Mouse (Mus musculus): ENCODE results near the gene Tmem95. TPM values are rescaled to one million over a fixed set of nuclear protein-coding genes. Genes with fewer than 3 reads are reported as not detected.

Tmem95 gene
- polyA plus RNA-seq, 1 experiment from 2014 or later = not detected

DNA sequence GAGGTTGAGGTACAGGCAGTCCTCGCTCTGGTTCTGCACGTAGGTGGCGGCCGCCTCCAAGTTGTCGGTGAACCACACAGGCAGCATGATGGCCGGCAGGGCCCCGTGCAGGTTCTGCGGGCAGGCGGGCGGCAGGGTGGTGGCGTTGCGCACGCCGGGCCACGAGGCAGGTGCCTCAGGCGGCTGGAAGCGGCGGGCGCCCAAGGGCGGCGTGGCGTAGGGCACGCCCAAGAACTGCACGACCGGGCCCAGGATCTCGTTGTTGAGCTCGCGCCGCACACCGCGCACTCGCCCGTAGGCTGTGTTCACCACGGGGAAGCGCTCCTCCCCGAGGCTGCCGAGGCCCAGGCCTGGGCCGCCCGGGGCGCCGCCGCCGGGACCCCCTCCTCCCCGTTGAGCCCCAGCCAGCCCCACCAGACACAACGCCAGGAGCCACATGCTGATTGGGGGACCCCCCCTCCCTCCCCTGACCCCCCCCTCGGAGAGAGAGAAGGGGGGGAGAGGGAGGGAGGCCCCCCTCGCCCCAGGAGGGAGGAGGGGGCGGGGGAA, 43.7 kb downstream of the Tmem95 start:
- H3K27me3 ChIP-seq = peaks cover 12% of the 10 kb centered on the region; the same call in 1 of the 2 replicates
- H3K4me1 ChIP-seq = peaks cover 48% of the 10 kb centered on the region
- peaks cover 36% of the 10 kb centered on the region for H3K36me3 ChIP-seq
- peak overlapping the region; percentile 44 for H3K27ac ChIP-seq
- H3K4me3 ChIP-seq = peak overlapping the region; percentile 88
- no peak for ATAC-seq (ENCODE audit: low FRiP score)
- peak overlapping the region; percentile 98 for H3K9ac ChIP-seq
- H3K4me2 ChIP-seq (replicated peaks) = peak overlapping the region; percentile 97
- 7% methylated on average over 48 of the region's 48 CpGs for WGBS
- H3K9me3 ChIP-seq (replicated peaks) = no peaks in the 10 kb centered on the region

DNA sequence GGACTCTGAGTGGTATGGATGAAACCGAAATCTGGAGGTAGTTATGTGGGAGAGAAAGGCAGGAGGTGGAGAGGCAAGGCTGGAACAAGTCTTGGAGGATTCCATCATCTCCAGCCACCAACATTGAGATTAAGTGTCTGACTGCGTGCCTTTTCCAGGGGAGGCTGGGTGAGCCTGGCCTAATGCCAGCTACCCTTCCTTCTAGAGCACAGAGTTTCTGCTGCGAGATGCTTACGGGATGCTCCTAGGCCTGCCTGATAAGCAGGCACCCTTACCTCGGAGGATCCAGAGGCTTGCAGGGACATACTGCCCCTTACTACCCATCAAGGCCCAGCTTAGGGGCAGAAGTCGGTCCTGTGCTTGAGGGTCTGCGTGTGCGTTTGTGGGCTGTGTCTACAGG, 44.3 kb downstream of the Tmem95 start:
- no peak for ATAC-seq (ENCODE audit: low FRiP score)
- Histone ChIP-seq H3K9me3 (replicated peaks) (no peaks in the 10 kb centered on the region), H3K36me3 (peaks cover 38% of the 10 kb centered on the region), H3K4me1 (peaks cover 49% of the 10 kb centered on the region), H3K4me3 (peak overlapping the region; percentile 88), H3K9ac (peak overlapping the region; percentile 98), H3K27me3 (peaks cover 12% of the 10 kb centered on the region; the same call in 1 of the 2 replicates), H3K27ac (no peak overlapping the region), H3K4me2 (replicated peaks) (peak overlapping the region; percentile 97)
- 68% methylated on average over 8 of the region's 8 CpGs for WGBS

DNA sequence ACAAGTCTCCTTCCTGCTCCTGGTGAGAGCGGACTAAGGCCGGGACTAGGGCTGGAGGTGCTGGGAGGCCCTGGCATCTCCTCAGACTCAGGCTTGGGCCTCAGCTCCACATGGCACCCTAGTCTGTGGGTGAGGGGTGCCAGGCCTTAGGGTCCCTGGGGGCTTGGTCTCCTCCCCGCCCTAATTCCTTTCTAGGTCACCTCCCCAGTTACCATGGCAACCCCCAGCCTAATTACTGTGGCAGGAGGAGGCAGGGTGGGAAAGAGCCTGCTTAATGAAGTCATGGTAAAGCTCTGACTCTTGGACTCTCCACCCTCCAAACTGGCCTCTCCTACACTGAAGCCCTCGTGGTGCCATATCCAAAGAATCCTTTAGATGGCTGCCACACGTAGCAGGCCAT, 49.0 kb downstream of the Tmem95 start:
- no peak for ATAC-seq (ENCODE audit: low FRiP score)
- Histone ChIP-seq H3K4me3 (no peak overlapping the region), H3K4me1 (peaks cover 22% of the 10 kb centered on the region), H3K9me3 (replicated peaks) (no peaks in the 10 kb centered on the region), H3K9ac (no peak overlapping the region), H3K27ac (no peak overlapping the region), H3K27me3 (0 out of 2 replicates have a peak, but pooled peaks cover 9% of the 10 kb centered on the region), H3K36me3 (peaks cover 84% of the 10 kb centered on the region), H3K4me2 (replicated peaks) (no peak overlapping the region)
- WGBS = 62% methylated on average over 5 of the region's 5 CpGs

Small RNA genes lying within 50 kb of the gene (microRNA-seq; reads per million reads assigned to microRNA genes)
- gene Mir6924 = not detected

Other genes starting within 250 kb of the Tmem95 start
- 62.7 and 62.8 TPM in 2 replicates for gene Fxr2, start 245.0 kb downstream of the Tmem95 start, polyA plus RNA-seq (2016; fragmentation: Nextera tagmentation; extraction: Ambion mirVana)
- gene Sox15, start 222.7 kb downstream of the Tmem95 start, polyA plus RNA-seq (2016; fragmentation: Nextera tagmentation; extraction: Ambion mirVana) = 0.26 TPM in 1 of 2 replicates, not detected in the other
- gene Mpdu1, start 215.4 kb downstream of the Tmem95 start, polyA plus RNA-seq (2016; fragmentation: Nextera tagmentation; extraction: Ambion mirVana) = 68.0 and 69.1 TPM in 2 replicates
- gene Cd68, start 211.9 kb downstream of the Tmem95 start, polyA plus RNA-seq (2016; fragmentation: Nextera tagmentation; extraction: Ambion mirVana) = 6.9 and 8.2 TPM in 2 replicates
- 555 and 589 TPM in 2 replicates for gene Eif4a1, start 205.6 kb downstream of the Tmem95 start, polyA plus RNA-seq (2016; fragmentation: Nextera tagmentation; extraction: Ambion mirVana)
- gene Senp3, start 195.9 kb downstream of the Tmem95 start, polyA plus RNA-seq (2016; fragmentation: Nextera tagmentation; extraction: Ambion mirVana) = 105 and 106 TPM in 2 replicates
- gene Tnfsf13, start 192.2 kb downstream of the Tmem95 start, polyA plus RNA-seq (2016; fragmentation: Nextera tagmentation; extraction: Ambion mirVana) = 0.42 and 0.49 TPM in 2 replicates
- 3.1 and 3.4 TPM in 2 replicates for gene Tnfsf12, start 182.2 kb downstream of the Tmem95 start, polyA plus RNA-seq (2016; fragmentation: Nextera tagmentation; extraction: Ambion mirVana)
- gene Tnfsfm13, start 181.9 kb downstream of the Tmem95 start, polyA plus RNA-seq (2016; fragmentation: Nextera tagmentation; extraction: Ambion mirVana) = 0.80 and 1.9 TPM in 2 replicates
- gene Polr2a, start 119.4 kb downstream of the Tmem95 start, polyA plus RNA-seq (2016; fragmentation: Nextera tagmentation; extraction: Ambion mirVana) = 32.2 and 39.0 TPM in 2 replicates
- 0.40 and 0.61 TPM in 2 replicates for gene Slc35g3, start 116.0 kb downstream of the Tmem95 start, polyA plus RNA-seq (2016; fragmentation: Nextera tagmentation; extraction: Ambion mirVana)
- 2.3 and 2.4 TPM in 2 replicates for gene Zbtb4, start 112.1 kb downstream of the Tmem95 start, polyA plus RNA-seq (2016; fragmentation: Nextera tagmentation; extraction: Ambion mirVana)
- gene Chrnb1, start 82.1 kb downstream of the Tmem95 start, polyA plus RNA-seq (2016; fragmentation: Nextera tagmentation; extraction: Ambion mirVana) = 3.0 and 5.9 TPM in 2 replicates
- 3.7 and 4.2 TPM in 2 replicates for gene Fgf11, start 76.2 kb downstream of the Tmem95 start, polyA plus RNA-seq (2016; fragmentation: Nextera tagmentation; extraction: Ambion mirVana)
- gene Tmem102, start 72.4 kb downstream of the Tmem95 start, polyA plus RNA-seq (2016; fragmentation: Nextera tagmentation; extraction: Ambion mirVana) = 1.6 and 2.4 TPM in 2 replicates
- not detected in 2 replicates for gene Gm39566, start 62.7 kb downstream of the Tmem95 start, polyA plus RNA-seq (2016; fragmentation: Nextera tagmentation; extraction: Ambion mirVana)
- gene Spem2, start 59.6 kb downstream of the Tmem95 start, polyA plus RNA-seq (2016; fragmentation: Nextera tagmentation; extraction: Ambion mirVana) = 0.14 TPM in 1 of 2 replicates, not detected in the other
- 0.21 and 0.46 TPM in 2 replicates for gene Spem1, start 55.8 kb downstream of the Tmem95 start, polyA plus RNA-seq (2016; fragmentation: Nextera tagmentation; extraction: Ambion mirVana)
- gene Nlgn2, start 40.2 kb downstream of the Tmem95 start, polyA plus RNA-seq (2016; fragmentation: Nextera tagmentation; extraction: Ambion mirVana) = 14.7 and 14.9 TPM in 2 replicates
- gene Tmem256, start 39.5 kb downstream of the Tmem95 start, polyA plus RNA-seq (2016; fragmentation: Nextera tagmentation; extraction: Ambion mirVana) = 268 and 314 TPM in 2 replicates
- 74.9 and 87.3 TPM in 2 replicates for gene Plscr3, start 31.6 kb downstream of the Tmem95 start, polyA plus RNA-seq (2016; fragmentation: Nextera tagmentation; extraction: Ambion mirVana)
- gene Tnk1, start 19.3 kb downstream of the Tmem95 start, polyA plus RNA-seq (2016; fragmentation: Nextera tagmentation; extraction: Ambion mirVana) = 0.57 and 1.4 TPM in 2 replicates
- gene Kctd11, start 3.4 kb upstream of the Tmem95 start, polyA plus RNA-seq (2016; fragmentation: Nextera tagmentation; extraction: Ambion mirVana) = 2.9 and 3.2 TPM in 2 replicates
- 0.86 and 0.92 TPM in 2 replicates for gene Acap1, start 17.5 kb upstream of the Tmem95 start, polyA plus RNA-seq (2016; fragmentation: Nextera tagmentation; extraction: Ambion mirVana)
- gene 2810408A11Rik, start 23.0 kb upstream of the Tmem95 start, polyA plus RNA-seq (2016; fragmentation: Nextera tagmentation; extraction: Ambion mirVana) = 17.8 TPM in 2 replicates
- 15.0 and 15.2 TPM in 2 replicates for gene Neurl4, start 23.1 kb upstream of the Tmem95 start, polyA plus RNA-seq (2016; fragmentation: Nextera tagmentation; extraction: Ambion mirVana)
- 84.7 and 90.1 TPM in 2 replicates for gene Gps2, start 35.9 kb upstream of the Tmem95 start, polyA plus RNA-seq (2016; fragmentation: Nextera tagmentation; extraction: Ambion mirVana)
- 1,354 and 1,360 TPM in 2 replicates for gene Eif5a, start 43.9 kb upstream of the Tmem95 start, polyA plus RNA-seq (2016; fragmentation: Nextera tagmentation; extraction: Ambion mirVana)
- 5.5 and 9.0 TPM in 2 replicates for gene Ybx2, start 57.8 kb upstream of the Tmem95 start, polyA plus RNA-seq (2016; fragmentation: Nextera tagmentation; extraction: Ambion mirVana)
- 9.6 and 12.9 TPM in 2 replicates for gene Slc2a4, start 70.2 kb upstream of the Tmem95 start, polyA plus RNA-seq (2016; fragmentation: Nextera tagmentation; extraction: Ambion mirVana)
- gene Cldn7, start 86.8 kb upstream of the Tmem95 start, polyA plus RNA-seq (2016; fragmentation: Nextera tagmentation; extraction: Ambion mirVana) = 9.5 and 21.8 TPM in 2 replicates
- gene Ctdnep1, start 103.1 kb upstream of the Tmem95 start, polyA plus RNA-seq (2016; fragmentation: Nextera tagmentation; extraction: Ambion mirVana) = 22.4 and 26.1 TPM in 2 replicates
- gene Elp5, start 104.5 kb upstream of the Tmem95 start, polyA plus RNA-seq (2016; fragmentation: Nextera tagmentation; extraction: Ambion mirVana) = 123 and 127 TPM in 2 replicates
- 598 and 607 TPM in 2 replicates for gene Gabarap, start 113.1 kb upstream of the Tmem95 start, polyA plus RNA-seq (2016; fragmentation: Nextera tagmentation; extraction: Ambion mirVana)
- 87.8 and 96.2 TPM in 2 replicates for gene Phf23, start 117.8 kb upstream of the Tmem95 start, polyA plus RNA-seq (2016; fragmentation: Nextera tagmentation; extraction: Ambion mirVana)
- 45.9 and 46.4 TPM in 2 replicates for gene Dvl2, start 122.6 kb upstream of the Tmem95 start, polyA plus RNA-seq (2016; fragmentation: Nextera tagmentation; extraction: Ambion mirVana)
- gene Acadvl, start 137.4 kb upstream of the Tmem95 start, polyA plus RNA-seq (2016; fragmentation: Nextera tagmentation; extraction: Ambion mirVana) = 59.8 and 61.9 TPM in 2 replicates
- 23.0 and 28.5 TPM in 2 replicates for gene Dlg4, start 138.9 kb upstream of the Tmem95 start, polyA plus RNA-seq (2016; fragmentation: Nextera tagmentation; extraction: Ambion mirVana)
- 0.56 and 0.89 TPM in 2 replicates for gene Asgr1, start 176.1 kb upstream of the Tmem95 start, polyA plus RNA-seq (2016; fragmentation: Nextera tagmentation; extraction: Ambion mirVana)
- not detected in 2 replicates for gene Asgr2, start 214.6 kb upstream of the Tmem95 start, polyA plus RNA-seq (2016; fragmentation: Nextera tagmentation; extraction: Ambion mirVana)

Data from hindbrain, embryonic 12.5 days (tissue).